Mouse (Mus musculus) bone marrow, adult 2 months (tissue): ENCODE data around the gene Pla2g15. TPM values are rescaled to one million over a fixed set of nuclear protein-coding genes. Genes with fewer than 3 reads are reported as not detected.

Experiments
- H3K27ac ChIP-seq: fragments of 200-500 bp; 2 replicates; pipeline ENCODE4 v1.5.1; 2012; ENCODE audit warnings: low read depth, mild to moderate bottlenecking, control low read depth, inconsistent platforms, low read length; ENCODE audit not compliant: control insufficient read depth, poor library complexity, insufficient read depth
- H3K4me1 ChIP-seq: fragments of 200-500 bp; 2 replicates; pipeline ENCODE4 v1.6.1; 2011; ENCODE audit warnings: low read length; ENCODE audit not compliant: control insufficient read depth, insufficient read depth
- H3K4me3 ChIP-seq: fragments of 200-500 bp; replicated peaks from 2 replicates; pipeline ENCODE3; 2011; ENCODE audit warnings: mild to moderate bottlenecking, low read depth, low read length, control low read depth; ENCODE audit not compliant: control insufficient read depth
- CTCF ChIP-seq: fragments of 200-500 bp; IDR thresholded peaks from 2 replicates; pipeline ENCODE4 v1.5.1; 2011; ENCODE audit warnings: low read length, control low read depth; ENCODE audit not compliant: control insufficient read depth, insufficient read depth
- POLR2A ChIP-seq: fragments of 200-500 bp; IDR thresholded peaks from 2 replicates; pipeline ENCODE4 v1.6.1; 2011; ENCODE audit warnings: low read depth, mild to moderate bottlenecking, control low read depth, low read length, borderline replicate concordance; ENCODE audit not compliant: control insufficient read depth
- WGBS: fragments of 180-500 bp; shearing (Covaris S2); methylation state at CpG from one replicate; pipeline ENCODE4 v1.1.7; 2018; 5-methylcytosine and 5-hydroxymethylcytosine counted together
- polyA plus RNA-seq: library from polyadenylated mRNA; stranded (reverse); fragments of >200 nt; gene quantifications from 2 replicates; pipeline ENCODE4 v1.2.4, GENCODE M21; 2011; ENCODE audit warnings: low replicate concordance; ENCODE audit not compliant: missing spikeins, insufficient read depth, insufficient read length

The Pla2g15 gene
- polyA plus RNA-seq, 1 experiment, result 20.8 TPM

- Histone ChIP-seq H3K27ac (no peak overlapping the region), H3K4me1 (no peaks in the 10 kb centered on the region; the same call in 1 of the 2 replicates), H3K4me3 (no peak overlapping the region)
- WGBS, result 85% methylated on average over 3 of the region's 3 CpGs
- TF ChIP-seq CTCF (peak; percentile 56), POLR2A (no peak)
Observed at GRCm38 (mm10) chr8:106115897-106116296, 34.3 kb upstream of the Pla2g15 start.

- H3K27ac ChIP-seq, result no peak overlapping the region
- TF ChIP-seq POLR2A (no peak), CTCF (no peak)
- H3K4me3 ChIP-seq, result no peak overlapping the region
- WGBS, result 85% methylated on average over 3 of the region's 3 CpGs
- H3K4me1 ChIP-seq, result no peaks in the 10 kb centered on the region
Observed at GRCm38 (mm10) chr8:106123443-106123842, 26.8 kb upstream of the Pla2g15 start.

- no peaks in the 10 kb centered on the region for H3K4me1 ChIP-seq
- no peak overlapping the region for H3K4me3 ChIP-seq
- no peak overlapping the region for H3K27ac ChIP-seq
- WGBS, result 88% methylated on average over 1 of the region's 1 CpGs
- TF ChIP-seq POLR2A, result no peak
- TF ChIP-seq CTCF, result no peak
Observed at GRCm38 (mm10) chr8:106126055-106126454, 24.1 kb upstream of the Pla2g15 start.

- Histone ChIP-seq H3K4me1 (no peaks in the 10 kb centered on the region), H3K27ac (no peak overlapping the region), H3K4me3 (no peak overlapping the region)
- no peak for TF ChIP-seq CTCF
- no peak for TF ChIP-seq POLR2A
- WGBS, result 75% methylated on average over 3 of the region's 3 CpGs
Observed at GRCm38 (mm10) chr8:106127054-106127453, 23.1 kb upstream of the Pla2g15 start.

GRCm38 (mm10) chr8:106127882-106128410 lies 22.3 kb upstream of the Pla2g15 start:
- Histone ChIP-seq H3K27ac (no peak overlapping the region), H3K4me3 (no peak overlapping the region), H3K4me1 (no peaks in the 10 kb centered on the region)
- 80% methylated on average over 10 of the region's 10 CpGs for WGBS
- TF ChIP-seq CTCF (no peak), POLR2A (no peak)

GRCm38 (mm10) chr8:106129232-106129930 lies 20.8 kb upstream of the Pla2g15 start:
- TF ChIP-seq CTCF (no peak), POLR2A (no peak)
- H3K27ac ChIP-seq, result no peak overlapping the region
- H3K4me1 ChIP-seq, result no peaks in the 10 kb centered on the region
- no peak overlapping the region for H3K4me3 ChIP-seq

GRCm38 (mm10) chr8:106129997-106130396 lies 20.2 kb upstream of the Pla2g15 start:
- TF ChIP-seq CTCF, result no peak
- TF ChIP-seq POLR2A, result no peak
- Histone ChIP-seq H3K4me1 (no peaks in the 10 kb centered on the region), H3K27ac (no peak overlapping the region), H3K4me3 (no peak overlapping the region)
- WGBS, result 86% methylated on average over 2 of the region's 2 CpGs

GRCm38 (mm10) chr8:106130505-106130904 lies 19.7 kb upstream of the Pla2g15 start:
- no peaks in the 10 kb centered on the region for H3K4me1 ChIP-seq
- no peak for TF ChIP-seq POLR2A
- no peak for TF ChIP-seq CTCF
- H3K4me3 ChIP-seq, result no peak overlapping the region
- WGBS, result 61% methylated on average over 2 of the region's 2 CpGs
- H3K27ac ChIP-seq, result no peak overlapping the region
